Mouse (Mus musculus) kidney, adult 8-10 months (tissue): ENCODE measurements around the gene Ccdc82.

Experiments used
- DNase-seq, 2 experiments: peaks; one replicate each; pipeline ENCODE4 v3.0.0; 2022

Gene Ccdc82

DNA sequence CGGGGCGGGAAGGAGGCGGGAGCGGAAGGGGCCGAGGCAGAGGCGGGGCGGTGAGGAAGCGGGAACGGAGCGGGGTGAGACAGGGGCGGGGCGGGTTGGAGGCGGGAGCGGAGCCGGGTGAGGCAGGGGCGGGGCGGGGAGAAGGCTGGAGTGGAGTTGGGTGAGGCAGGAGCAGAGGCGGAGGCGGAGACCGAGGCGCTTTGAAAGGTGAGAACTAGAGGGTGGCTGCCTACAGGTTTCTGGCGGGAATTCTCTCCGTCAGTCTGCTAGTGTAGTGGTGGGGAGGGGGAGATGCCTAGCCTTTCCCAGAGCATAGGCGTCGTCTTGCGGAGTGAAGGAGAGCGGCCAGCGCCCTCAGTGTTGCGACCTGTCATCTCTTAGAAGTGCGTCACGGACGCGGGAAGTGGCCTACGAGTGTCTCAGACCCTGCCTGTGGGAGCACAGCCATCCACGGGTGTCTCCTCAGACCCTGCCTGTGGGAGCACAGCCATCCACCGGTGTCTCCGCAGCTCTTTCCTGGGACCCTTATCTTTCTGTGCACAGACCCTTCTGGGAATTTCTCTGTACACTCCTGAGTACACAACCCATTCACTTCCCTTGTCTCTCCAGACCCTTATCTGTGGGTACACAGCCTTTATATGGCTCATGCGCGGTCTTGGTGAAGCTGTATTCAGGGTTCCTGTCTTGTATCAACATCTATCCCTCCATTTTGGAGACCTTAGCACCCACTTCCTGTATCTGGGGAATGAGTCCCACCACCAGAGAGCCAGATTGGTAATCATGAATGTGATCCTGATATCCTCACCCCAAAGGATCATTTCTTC, at the start of gene Ccdc82:
TSS of gene Ccdc82 (plus strand) at position 141 of the 824 bp plus-strand sequence.
- peak; percentile 88 to 89 for DNase-seq

DNA sequence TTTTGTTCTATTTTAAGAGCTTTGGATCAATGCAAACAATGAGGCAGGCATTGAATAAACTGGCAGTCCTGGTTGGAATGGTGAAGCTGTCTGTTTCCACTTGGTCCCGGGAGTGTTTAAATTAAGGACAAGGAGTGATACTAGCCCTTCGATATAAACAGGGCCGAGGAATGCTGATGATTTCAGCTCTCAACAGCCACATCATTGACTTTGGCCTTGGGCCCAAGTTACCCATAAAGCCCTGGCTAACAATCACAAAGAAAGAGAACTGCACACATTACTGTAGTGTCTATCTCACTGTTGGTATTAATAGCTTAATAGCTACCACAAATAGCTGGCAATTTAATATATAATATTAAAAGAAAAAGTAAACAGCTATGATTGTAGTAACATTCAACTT, 46.7 kb upstream of the Ccdc82 start:
- no peak for DNase-seq

DNA sequence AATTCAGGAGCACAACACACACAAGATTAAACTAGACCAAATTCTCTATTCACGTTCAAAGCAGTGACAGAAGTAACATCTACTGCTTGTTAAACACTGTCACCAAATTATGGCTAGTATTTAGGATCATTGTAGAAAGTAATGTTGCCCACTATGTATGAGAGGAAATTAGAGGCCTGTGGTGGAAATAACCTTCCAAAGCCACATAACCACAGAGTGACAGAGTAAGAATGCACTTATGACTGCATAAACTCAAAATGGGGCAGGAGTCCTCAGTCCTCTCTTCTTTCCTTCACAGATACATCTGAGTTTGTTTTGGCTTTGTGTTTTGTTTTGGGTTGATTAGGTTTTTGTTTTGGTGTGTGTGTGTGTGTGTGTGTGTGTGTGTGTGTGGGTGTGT, 43.6 kb upstream of the Ccdc82 start:
- no peak for DNase-seq

DNA sequence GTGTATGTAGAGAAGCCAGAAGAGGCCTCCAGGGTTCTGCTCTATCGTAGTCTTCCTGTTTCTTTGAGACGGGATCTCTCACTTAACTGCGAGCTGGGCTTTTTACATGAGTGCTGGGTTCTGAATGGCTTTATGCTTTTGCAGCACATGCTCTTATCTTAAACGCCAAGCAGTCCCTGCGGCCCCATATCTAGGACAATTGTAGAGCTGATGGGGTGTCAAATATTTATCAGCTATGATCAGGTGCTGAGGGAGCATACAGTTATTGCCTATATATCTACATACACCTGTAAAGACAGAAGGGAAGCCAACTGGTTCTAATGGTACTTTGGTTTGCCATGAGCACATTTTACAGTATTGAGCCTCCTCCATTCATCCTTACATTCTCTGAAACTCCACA, 43.1 kb upstream of the Ccdc82 start:
- DNase-seq = no peak

DNA sequence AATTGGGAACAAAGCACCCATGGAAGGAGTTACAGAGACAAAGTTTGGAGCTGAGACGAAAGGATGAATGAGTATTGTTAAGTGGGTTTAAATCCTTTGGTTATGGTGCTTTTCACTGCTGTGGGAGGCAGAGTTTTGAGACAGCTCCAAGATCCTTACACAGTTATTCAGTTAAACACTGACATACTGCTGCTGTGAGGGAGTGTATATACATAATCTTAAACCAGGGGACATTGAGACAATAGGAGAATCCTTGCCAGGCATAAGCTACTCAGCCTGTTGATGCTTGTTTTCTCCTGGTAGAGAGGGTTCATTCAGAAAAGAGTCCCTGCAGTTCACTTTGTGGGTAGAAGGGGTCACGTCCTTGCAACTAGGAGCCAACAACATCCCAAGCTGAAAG, 40.4 kb upstream of the Ccdc82 start:
- DNase-seq = no peak

DNA sequence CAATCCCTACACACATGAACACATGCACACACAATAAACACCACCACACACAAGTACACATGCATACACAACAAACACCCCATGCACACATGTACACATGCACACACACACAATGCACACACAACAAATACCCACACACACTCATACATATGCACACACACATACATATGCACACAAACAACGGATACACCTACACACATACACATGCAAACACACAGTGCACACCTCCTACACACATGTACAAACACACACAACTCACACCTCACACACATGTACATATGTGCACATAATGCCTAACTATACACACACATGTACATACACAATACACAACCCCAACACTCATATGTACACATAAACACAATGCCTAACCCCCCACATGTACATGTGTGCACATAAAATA, 20.9 kb upstream of the Ccdc82 start:
- no peak for DNase-seq

DNA sequence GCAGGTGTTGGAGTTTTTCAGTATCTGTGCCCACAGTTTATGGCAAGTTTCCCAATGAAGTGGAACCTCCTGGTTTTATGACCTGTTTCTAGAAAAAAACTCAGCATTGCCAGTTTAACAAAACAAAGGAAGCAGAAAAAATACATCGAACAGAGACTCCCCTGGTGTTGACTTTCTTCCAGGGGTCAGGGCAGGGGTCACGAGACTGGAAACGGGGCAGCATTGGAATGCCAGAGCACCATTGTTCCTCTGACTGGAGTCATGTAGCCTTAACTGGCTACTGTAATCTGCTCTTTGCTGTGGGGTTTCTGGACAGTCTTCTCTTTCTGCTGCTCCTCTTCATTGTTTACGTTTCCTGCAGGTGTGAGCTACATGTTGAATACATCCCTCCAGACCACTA, 16.2 kb upstream of the Ccdc82 start:
- no peak for DNase-seq

DNA sequence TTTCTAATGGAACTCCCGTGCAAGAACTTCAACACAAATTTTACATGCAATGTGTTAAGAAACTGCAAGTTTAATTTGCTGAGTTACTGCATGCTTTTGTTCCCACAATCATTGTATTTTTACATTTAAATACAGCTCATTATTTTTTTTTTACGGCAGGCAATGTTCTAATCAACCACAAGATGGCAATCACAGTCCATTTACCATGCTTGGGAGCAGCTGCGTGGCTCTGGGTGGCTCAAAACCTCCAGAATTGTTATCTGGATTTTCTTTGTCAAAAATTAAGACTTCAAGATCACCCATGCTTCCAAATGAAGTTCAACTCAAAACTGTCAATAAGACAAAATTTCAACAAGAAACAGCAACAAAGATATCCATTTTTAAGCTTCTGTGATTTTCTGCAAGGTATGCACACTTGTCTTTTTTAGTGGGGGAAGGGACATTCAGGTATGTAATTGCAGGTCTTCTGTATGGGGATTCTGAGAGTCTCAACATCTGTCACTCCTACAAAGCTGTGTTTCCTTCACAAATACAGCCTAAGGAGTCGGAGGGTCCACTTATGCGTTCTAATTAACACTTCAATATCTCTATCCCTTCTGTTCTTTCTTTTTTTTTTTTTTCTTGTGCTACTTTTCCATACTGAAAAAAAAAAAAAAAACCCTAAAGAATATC, 15.1 kb upstream of the Ccdc82 start:
- no peak for DNase-seq

DNA sequence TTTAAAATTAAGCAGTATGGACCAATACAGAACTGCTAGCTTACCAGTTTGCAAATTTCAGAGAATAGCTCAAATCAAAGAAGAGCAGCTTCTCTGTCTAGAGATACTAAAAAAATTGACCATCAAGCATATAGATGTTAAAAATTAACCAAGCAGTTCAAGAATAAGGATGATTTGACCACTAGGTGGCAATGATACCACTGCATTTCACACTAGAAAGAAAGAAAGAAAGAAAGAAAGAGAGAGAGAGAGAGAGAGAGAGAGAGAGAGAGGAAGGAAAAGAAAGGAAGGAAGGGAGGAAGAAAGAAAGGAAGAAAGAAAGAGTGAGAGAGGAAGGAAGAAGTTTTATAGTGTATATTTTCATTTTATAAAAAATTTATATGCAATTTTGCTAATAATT, 4.4 kb upstream of the Ccdc82 start:
- DNase-seq = no peak

DNA sequence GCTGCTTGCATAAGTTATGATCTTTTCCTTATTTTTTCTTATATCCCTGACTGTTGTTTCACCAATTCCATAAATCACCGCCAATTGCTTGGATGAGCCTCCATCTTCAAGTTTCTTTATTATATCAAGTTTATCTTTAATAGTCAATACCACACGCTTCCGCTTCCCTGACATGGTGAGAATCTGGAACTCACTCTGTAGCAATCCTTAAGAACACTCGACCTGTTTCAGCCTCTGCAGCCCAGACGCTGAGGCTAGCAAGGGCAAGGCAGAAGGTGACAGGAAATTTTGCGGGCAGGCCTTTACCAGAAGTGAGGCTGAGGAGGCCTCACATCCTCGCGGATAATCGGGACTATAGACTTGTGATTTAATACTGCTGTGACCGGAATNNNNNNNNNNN, 1.3 kb upstream of the Ccdc82 start, which contains the start of gene Jrkl:
TSS of gene Jrkl (minus strand) at position 349 of the 400 bp plus-strand sequence.
- DNase-seq = peak; percentile 19 to 30

DNA sequence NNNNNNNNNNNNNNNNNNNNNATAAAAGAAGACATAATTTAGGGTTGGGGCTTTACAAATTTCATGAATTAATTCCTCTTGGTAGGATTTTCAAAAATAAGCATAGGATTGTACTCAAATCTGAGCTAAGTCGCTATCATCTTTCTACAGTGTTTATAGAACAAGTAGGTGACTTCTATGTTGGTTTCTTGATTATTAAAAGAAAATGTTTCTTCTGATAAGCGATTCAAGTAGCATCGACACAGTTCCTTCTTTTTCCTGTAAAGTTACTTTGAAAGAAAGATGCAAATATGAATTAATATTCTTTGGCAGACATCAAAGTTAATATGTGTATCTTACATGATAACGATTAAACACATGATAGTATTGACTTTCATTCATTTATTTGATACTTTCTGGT, 1.3 kb downstream of the Ccdc82 start:
- DNase-seq = no peak

DNA sequence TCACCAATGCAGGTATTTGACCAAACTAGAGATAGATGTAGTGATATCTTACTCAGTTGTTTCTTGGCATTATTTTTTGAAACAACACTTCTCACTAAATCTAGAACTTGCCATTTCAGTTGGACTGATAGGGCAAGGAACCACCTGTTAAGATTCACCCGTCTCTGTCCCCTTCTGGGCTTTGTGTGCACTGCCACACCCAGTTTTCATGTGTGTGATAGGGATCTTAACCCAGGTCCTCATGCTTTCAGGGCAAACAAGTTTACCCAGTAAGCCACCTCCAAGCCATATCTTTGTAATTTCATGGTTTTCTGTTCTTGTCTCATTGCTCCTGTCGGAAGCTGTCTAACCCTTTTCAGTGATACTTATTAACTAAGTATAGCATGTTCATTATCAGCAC, 4.5 kb downstream of the Ccdc82 start:
- no peak for DNase-seq

DNA sequence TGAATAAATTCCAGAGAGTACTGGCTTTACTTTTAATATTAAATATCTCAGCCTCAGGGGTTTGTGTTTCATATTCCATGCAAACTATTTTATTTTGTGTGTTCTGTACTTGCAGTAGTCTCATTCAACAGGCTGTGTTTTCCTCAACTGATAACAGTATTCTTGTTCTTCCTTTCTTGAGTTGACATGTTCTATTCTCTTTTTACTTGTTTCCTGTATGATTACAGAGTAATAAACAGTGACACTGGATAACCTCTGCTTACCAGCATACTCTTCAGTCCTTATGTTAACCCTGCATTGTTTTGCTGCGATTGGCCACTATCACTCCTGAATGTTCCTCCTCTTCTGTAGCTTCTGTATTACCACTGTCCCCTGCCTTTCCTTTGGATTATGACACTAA, 10.0 kb downstream of the Ccdc82 start:
- DNase-seq = no peak

DNA sequence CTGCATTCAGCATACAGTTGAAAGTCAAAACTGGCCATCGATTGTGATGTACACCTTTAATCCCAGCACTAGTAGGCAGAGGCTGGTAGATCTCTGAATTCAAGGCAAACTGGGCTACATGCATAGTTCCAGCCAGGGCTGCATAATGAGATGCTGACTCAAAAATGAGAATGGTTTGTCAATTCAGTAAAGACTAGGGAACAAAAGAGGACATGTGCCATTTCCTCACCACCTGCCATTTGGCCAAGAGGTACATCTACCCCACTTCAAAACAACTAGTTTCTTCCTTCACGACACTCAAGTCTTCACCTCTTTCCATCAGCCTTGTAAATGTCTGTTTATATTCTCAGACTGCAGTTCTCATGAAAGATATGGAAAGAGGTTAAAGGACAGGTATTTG, 11.4 kb downstream of the Ccdc82 start:
- DNase-seq = no peak

DNA sequence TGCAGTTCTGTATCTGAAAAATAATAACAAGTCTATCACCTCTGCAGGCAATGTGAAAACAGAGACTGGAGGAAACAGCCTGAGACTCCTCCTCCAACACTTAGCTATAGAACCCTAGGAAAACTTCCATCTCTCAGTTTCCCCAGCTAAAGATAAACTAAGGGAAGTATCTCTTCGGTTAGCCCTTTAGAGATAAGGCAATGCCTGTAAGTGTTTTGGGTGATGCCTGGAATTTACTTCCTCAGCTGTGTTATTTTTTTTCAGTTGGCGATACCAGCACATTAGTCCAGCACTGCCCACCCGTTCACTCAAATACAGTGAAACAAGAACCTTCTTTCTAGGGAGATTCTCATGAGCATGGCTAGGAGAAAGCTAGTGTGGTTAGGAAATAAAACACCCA, 14.2 kb downstream of the Ccdc82 start:
- no peak for DNase-seq

DNA sequence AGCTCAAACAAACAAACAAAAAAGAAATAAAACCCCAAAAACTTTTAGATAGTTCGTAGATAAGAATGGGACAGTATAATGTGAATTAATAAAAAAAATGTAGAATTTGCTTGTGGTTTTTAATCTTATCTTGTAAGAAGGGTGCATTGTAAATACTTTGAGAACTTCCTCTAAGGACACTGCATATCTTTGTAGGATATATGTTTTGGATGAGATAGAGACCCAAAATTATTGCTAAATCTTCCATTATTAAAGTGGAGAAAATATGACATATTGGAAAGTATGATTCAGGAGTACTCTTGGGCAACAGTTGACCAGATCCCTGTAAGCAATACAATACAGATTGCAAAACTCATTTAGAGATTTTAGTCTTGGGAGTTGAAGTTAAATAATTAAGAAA, 26.5 kb downstream of the Ccdc82 start:
- DNase-seq = no peak

DNA sequence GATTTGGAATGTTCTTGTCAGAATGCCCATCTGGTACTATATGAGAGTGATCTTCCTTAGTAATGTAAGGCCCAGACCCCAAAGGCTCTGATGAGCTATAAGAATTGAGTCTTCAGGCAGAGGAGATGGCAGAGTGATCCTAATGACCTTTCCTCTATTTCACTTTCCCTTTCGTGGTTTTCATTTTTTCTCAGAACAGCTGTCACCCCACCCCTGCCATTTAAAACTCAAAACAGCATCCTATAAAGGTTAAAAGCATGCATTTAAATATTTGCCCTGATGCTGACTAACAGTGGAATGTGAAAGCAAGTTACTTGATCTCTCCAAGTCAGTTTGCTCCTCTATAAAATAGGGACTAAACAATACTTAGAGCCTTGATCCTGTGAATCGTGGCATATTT, 40.7 kb downstream of the Ccdc82 start:
- DNase-seq = no peak

DNA sequence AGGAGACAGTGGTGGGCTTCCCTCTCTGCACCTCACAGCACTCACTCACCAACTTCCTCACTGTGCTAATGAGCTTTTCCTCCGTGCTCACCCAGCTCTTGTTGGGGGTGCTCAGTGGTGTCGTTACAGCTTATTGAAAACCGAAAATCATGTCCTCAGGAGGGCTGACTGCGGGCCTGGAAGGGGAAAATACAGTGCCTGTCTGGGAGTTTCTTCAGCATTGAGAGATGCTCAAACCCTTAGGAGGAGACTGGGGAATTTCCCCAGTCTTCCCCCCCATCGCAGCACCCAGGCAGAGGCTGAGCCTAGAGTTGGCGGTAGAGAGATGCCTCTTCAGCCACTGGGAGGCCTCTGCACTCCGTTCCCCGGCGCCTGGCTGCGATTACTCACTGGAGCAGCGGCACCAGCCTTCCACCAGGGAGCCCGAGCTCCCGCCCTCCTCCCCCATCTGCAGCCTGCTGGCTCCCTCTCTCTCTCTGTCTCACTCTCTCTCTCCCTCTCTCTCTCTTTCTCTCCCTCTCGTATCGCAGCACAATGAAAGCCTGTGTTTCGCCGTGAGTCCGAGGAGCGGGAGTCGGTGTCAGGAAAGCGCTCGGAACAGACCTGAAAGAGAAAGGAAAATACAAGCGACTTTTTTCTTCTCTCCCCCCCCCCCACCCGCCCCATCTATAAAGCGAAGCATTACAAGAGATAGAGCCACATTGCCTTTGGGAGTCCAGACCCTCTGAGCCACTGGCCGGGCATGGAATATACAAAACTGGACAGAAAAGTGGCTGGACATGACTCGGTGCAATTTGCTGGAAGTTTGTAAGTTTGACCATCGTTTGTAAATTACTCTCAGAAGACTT, 49.7 kb downstream of the Ccdc82 start:
- peak; percentile 82 to 87 for DNase-seq

DNA sequence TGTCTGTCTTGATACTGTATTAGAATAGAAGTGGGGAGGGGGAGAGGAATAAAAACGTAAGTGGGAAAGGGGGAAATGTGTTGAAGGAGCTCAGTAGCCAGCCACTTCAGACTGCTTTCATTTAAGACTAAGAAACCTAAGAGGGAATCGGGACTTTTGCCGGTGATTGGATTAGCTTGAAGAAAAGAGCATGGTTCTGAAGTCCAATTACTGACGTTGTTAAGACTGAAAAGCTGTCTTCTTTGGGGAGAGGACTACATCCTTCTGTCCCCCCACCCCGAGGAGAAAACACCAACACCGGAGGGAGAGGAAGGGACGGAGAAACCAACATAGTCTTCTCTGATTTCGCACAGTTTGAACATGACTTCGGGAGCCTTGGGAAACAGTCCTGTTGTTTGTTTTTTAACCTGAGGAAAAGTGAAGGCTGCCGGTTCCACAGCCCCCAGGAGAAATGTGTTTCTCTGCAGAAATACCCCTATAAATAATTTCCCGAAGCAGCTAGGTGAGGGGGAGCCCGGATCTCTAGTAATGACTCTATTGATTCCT, 50.4 kb downstream of the Ccdc82 start:
- DNase-seq = no peak

DNA sequence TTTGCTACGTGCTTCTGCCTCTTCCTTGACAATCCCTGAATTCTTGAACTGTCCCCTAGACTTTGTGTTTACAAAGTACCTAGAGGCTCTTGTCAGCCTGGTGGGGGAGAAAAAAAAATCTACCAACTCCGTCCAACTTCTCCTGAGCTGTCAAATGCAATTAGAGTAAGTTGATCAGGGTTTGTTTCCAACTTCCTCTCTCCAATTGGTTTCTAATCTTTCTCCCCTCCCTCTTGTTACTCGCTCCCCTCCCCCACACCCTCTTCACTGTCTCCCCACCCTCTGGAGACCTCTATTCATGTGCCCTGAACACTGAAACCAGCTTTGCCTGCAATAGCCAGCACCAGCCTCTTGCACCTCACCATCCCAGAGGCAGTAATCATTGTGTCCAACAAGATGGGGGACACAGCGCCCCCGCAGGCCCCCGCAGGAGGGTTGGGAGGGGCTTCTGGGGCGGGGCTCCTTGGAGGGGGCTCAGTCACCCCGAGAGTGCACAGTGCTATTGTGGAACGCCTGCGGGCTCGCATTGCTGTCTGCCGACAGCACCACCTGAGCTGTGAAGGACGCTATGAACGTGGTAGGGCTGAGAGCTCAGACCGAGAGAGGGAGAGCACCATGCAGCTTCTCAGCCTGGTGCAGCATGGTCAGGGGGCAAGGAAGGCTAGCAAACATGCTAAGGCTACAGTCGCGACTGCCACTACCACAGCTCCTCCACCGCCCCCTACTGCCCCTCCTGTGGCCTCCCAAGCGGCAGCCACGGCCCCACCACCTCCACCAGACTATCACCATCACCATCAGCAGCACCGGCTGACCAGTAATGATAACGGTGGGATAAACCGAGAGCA, 51.1 kb downstream of the Ccdc82 start, which contains the start of gene Maml2:
TSS of gene Maml2 (plus strand) at position 290 of the 845 bp plus-strand sequence.
- DNase-seq = peak; percentile 47 to 55

DNA sequence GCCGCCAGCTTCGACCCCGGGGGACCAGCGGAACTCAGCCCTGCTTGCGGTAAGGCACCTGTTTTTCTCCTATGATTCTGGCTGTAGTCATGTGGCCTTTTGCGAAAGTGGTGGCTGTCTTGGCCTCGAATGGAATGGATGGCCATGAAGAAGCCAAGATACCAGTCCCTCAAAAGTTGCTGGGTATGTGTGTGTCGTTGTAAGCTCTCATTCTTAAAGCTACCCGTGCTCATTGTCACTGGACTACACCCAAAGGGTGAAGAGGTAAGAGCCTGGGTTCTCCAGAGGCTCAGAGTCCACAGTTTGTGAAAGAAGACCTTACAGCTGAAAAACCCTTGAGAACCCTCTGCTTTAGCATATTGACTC, 51.7 kb downstream of the Ccdc82 start:
- DNase-seq = no peak

DNA sequence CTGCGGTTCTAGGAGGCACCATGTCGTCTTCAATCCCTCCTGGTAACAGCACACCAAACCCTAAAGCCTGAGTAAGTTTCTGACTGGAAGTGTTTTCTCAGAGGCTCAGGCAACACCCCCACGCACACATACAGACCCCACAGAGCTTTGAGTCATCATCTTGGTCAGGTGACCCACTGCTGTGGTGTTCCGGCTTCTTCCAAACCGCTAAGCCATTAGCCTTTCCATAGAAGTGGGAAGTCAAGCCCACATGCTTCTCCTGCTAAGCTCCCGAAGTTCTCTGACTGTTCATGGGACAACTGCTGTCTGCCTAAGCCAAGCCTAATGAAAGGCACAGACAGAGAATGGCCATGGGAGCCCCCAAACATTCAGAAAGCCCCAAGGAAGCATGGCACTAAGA, 52.4 kb downstream of the Ccdc82 start:
- DNase-seq = no peak
